Mouse (Mus musculus) kidney, adult 8-10 months (tissue): ENCODE results near the gene Arl6.

Source experiments
- DNase-seq, 2 experiments: peaks; one replicate each; pipeline ENCODE4 v3.0.0; 2022

Arl6 gene

GRCm38 (mm10) chr16:59586911-59587310 lies 52.3 kb downstream of the Arl6 start:
- DNase-seq = no peak

GRCm38 (mm10) chr16:59586276-59586675 lies 52.9 kb downstream of the Arl6 start:
- DNase-seq = peak; percentile 15 to 44

GRCm38 (mm10) chr16:59585706-59586244 lies 53.4 kb downstream of the Arl6 start:
- no peak for DNase-seq

- no peak for DNase-seq
These were observed 55.7 kb downstream of the Arl6 start for GRCm38 (mm10) chr16:59583515-59583914.

GRCm38 (mm10) chr16:59579237-59579636 lies 60.0 kb downstream of the Arl6 start:
- no peak for DNase-seq

GRCm38 (mm10) chr16:59573961-59574360 lies 65.2 kb downstream of the Arl6 start:
- DNase-seq = no peak

GRCm38 (mm10) chr16:59572685-59573084 lies 66.5 kb downstream of the Arl6 start:
- no peak for DNase-seq

- DNase-seq = no peak
These were observed 68.4 kb downstream of the Arl6 start for GRCm38 (mm10) chr16:59570807-59571206.

GRCm38 (mm10) chr16:59569837-59570236 lies 69.4 kb downstream of the Arl6 start:
- DNase-seq = no peak

GRCm38 (mm10) chr16:59567721-59568381 lies 71.3 kb downstream of the Arl6 start:
- no peak for DNase-seq

- DNase-seq = no peak
These were observed 72.8 kb downstream of the Arl6 start for GRCm38 (mm10) chr16:59566437-59566836.

- DNase-seq = no peak
These were observed 73.6 kb downstream of the Arl6 start for GRCm38 (mm10) chr16:59565631-59566030.

- no peak for DNase-seq
These were observed 75.2 kb downstream of the Arl6 start for GRCm38 (mm10) chr16:59564025-59564424.
